Mouse (Mus musculus) lung, embryonic 16.5 days (tissue): ENCODE data around the gene Slc35c2. TPM values are rescaled to one million over a fixed set of nuclear protein-coding genes. Genes with fewer than 3 reads are reported as not detected.

Source experiments
- ATAC-seq: fragments of 200-750 bp; cut with Nextera tagmentation; 2 replicates; pipeline ENCODE4 v1.8.0; 2017; ENCODE audit warnings: low read depth, mild to moderate bottlenecking, moderate library complexity
- H3K27ac ChIP-seq: fragments of 300-500 bp; sonication (generic); 2 replicates; pipeline ENCODE4 v1.5.1; 2014; ENCODE audit warnings: mild to moderate bottlenecking, control low read depth, low read length
- H3K27me3 ChIP-seq: fragments of 300-500 bp; sonication (generic); 2 replicates; pipeline ENCODE4 v1.6.1; 2014; ENCODE audit warnings: low read depth, low read length, mixed read lengths; ENCODE audit not compliant: control insufficient read depth, insufficient read depth
- H3K36me3 ChIP-seq: fragments of 300-500 bp; sonication (generic); 2 replicates; pipeline ENCODE4 v1.6.1; 2014; ENCODE audit warnings: low read length; ENCODE audit not compliant: control insufficient read depth, insufficient read depth
- H3K4me1 ChIP-seq: fragments of 300-500 bp; sonication (generic); replicated peaks from 2 replicates; pipeline ENCODE4 v1.6.1; 2014; ENCODE audit warnings: low read length, mixed read lengths; ENCODE audit not compliant: control insufficient read depth, insufficient read depth
- H3K4me2 ChIP-seq: fragments of 300-500 bp; sonication (generic); 2 replicates; pipeline ENCODE4 v1.6.1; 2014; ENCODE audit warnings: low read depth, low read length, control low read depth
- H3K4me3 ChIP-seq: fragments of 300-500 bp; sonication (generic); 2 replicates; pipeline ENCODE4 v1.5.1; 2014; ENCODE audit warnings: mild to moderate bottlenecking, low read length, control low read depth
- H3K9ac ChIP-seq: fragments of 300-500 bp; sonication (generic); 2 replicates; pipeline ENCODE4 v1.6.1; 2014; ENCODE audit warnings: low read length, control low read depth
- H3K9me3 ChIP-seq: fragments of 300-500 bp; sonication (generic); 2 replicates; pipeline ENCODE4 v1.6.1; 2016; ENCODE audit warnings: low read length; ENCODE audit not compliant: control insufficient read depth
- WGBS: fragments of 180-500 bp; shearing (Covaris S2); extraction: QIAGEN DNeasy Blood & Tissue Kit; methylation state at CpG from one replicate; pipeline ENCODE4 v1.1.7; 2014; 5-methylcytosine and 5-hydroxymethylcytosine counted together
- polyA plus RNA-seq: library from polyadenylated mRNA; unstranded; fragments of >200 nt; fragmentation: Nextera tagmentation; extraction: Ambion mirVana; gene quantifications from 2 replicates; pipeline ENCODE4 v1.2.1, GENCODE M21; 2015

Slc35c2 gene
- polyA plus RNA-seq = 47.9 and 48.0 TPM in 2 replicates

GRCm38 (mm10) chr2:165287202-165287984 lies at the start of gene Slc35c2:
Slc35c2 (minus strand) TSS chr2:165287869.
- Histone ChIP-seq H3K4me1 (peaks cover 21% of the 10 kb centered on the region), H3K4me3 (peak within 1 kb of the TSS; percentile 85), H3K9ac (peak within 1 kb of the TSS; percentile 87), H3K27me3 (no peaks in the 10 kb centered on the region), H3K36me3 (peaks cover 25% of the 10 kb centered on the region), H3K9me3 (no peaks in the 10 kb centered on the region), H3K27ac (peak within 1 kb of the TSS; percentile 86), H3K4me2 (peak within 1 kb of the TSS; percentile 97)
- peak; percentile 95 for ATAC-seq
- WGBS = under 1% methylated on average over 49 of the region's 49 CpGs

- Histone ChIP-seq H3K9me3 (no peaks in the 10 kb centered on the region), H3K36me3 (no peaks in the 10 kb centered on the region), H3K27ac (no peak overlapping the region), H3K4me3 (no peak overlapping the region), H3K4me1 (no peaks in the 10 kb centered on the region), H3K4me2 (no peak overlapping the region), H3K9ac (no peak overlapping the region), H3K27me3 (no peaks in the 10 kb centered on the region)
- WGBS = 37% methylated on average over 3 of the region's 3 CpGs
- no peak for ATAC-seq
Observed at GRCm38 (mm10) chr2:165337191-165337590, 49.5 kb upstream of the Slc35c2 start.

GRCm38 (mm10) chr2:165332610-165333210 lies 45.0 kb upstream of the Slc35c2 start:
- no peak overlapping the region for H3K27ac ChIP-seq
- no peak overlapping the region for H3K9ac ChIP-seq
- ATAC-seq = no peak
- H3K4me2 ChIP-seq = no peak overlapping the region
- H3K4me1 ChIP-seq = no peaks in the 10 kb centered on the region
- 56% methylated on average over 14 of the region's 14 CpGs for WGBS
- H3K27me3 ChIP-seq = no peaks in the 10 kb centered on the region
- no peak overlapping the region for H3K4me3 ChIP-seq
- H3K9me3 ChIP-seq = no peaks in the 10 kb centered on the region
- H3K36me3 ChIP-seq = no peaks in the 10 kb centered on the region

- H3K27ac ChIP-seq = no peak overlapping the region
- 12% methylated on average over 3 of the region's 3 CpGs for WGBS
- no peak overlapping the region for H3K4me2 ChIP-seq
- H3K4me1 ChIP-seq = peaks cover 19% of the 10 kb centered on the region
- no peaks in the 10 kb centered on the region for H3K9me3 ChIP-seq
- ATAC-seq = no peak
- no peaks in the 10 kb centered on the region for H3K27me3 ChIP-seq
- H3K36me3 ChIP-seq = no peaks in the 10 kb centered on the region
- H3K9ac ChIP-seq = no peak overlapping the region
- H3K4me3 ChIP-seq = no peak overlapping the region
Observed at GRCm38 (mm10) chr2:165329703-165330102, 42.0 kb upstream of the Slc35c2 start.

GRCm38 (mm10) chr2:165328746-165329145 lies 41.1 kb upstream of the Slc35c2 start:
- no peak for ATAC-seq

GRCm38 (mm10) chr2:165327386-165327785 lies 39.7 kb upstream of the Slc35c2 start:
- H3K4me1 ChIP-seq = peaks cover 33% of the 10 kb centered on the region
- no peak overlapping the region for H3K27ac ChIP-seq
- H3K4me3 ChIP-seq = peak overlapping the region; percentile 92
- 45% methylated on average over 7 of the region's 7 CpGs for WGBS
- no peaks in the 10 kb centered on the region for H3K9me3 ChIP-seq
- H3K9ac ChIP-seq = peak overlapping the region; percentile 76
- H3K36me3 ChIP-seq = no peaks in the 10 kb centered on the region
- ATAC-seq = no peak
- no peaks in the 10 kb centered on the region for H3K27me3 ChIP-seq
- H3K4me2 ChIP-seq = peak overlapping the region; percentile 93

More at GRCm38 (mm10) chr2:165328746-165329145, 41.1 kb upstream of the Slc35c2 start:
- WGBS = 68% methylated on average over 5 of the region's 5 CpGs
- peaks cover 28% of the 10 kb centered on the region for H3K4me1 ChIP-seq
- H3K4me2 ChIP-seq = no peak overlapping the region
- H3K27ac ChIP-seq = no peak overlapping the region
- H3K36me3 ChIP-seq = no peaks in the 10 kb centered on the region
- H3K27me3 ChIP-seq = no peaks in the 10 kb centered on the region
- no peak overlapping the region for H3K9ac ChIP-seq
- no peaks in the 10 kb centered on the region for H3K9me3 ChIP-seq
- H3K4me3 ChIP-seq = no peak overlapping the region

- Histone ChIP-seq H3K36me3 (no peaks in the 10 kb centered on the region), H3K4me3 (peak within 1 kb of the TSS; percentile 92), H3K4me2 (peak within 1 kb of the TSS; percentile 93), H3K9me3 (no peaks in the 10 kb centered on the region), H3K27ac (peak within 1 kb of the TSS; percentile 68), H3K4me1 (peaks cover 40% of the 10 kb centered on the region), H3K27me3 (no peaks in the 10 kb centered on the region), H3K9ac (peak within 1 kb of the TSS; percentile 92)
- WGBS = under 1% methylated on average over 52 of the region's 55 CpGs
- ATAC-seq = peak; percentile 98
Observed at GRCm38 (mm10) chr2:165326304-165327190, 38.9 kb upstream of the Slc35c2 start, which contains the start of gene Elmo2. Elmo2 (minus strand) TSS chr2:165326479.

GRCm38 (mm10) chr2:165325521-165326303 lies 38.0 kb upstream of the Slc35c2 start:
- WGBS = under 1% methylated on average over 30 of the region's 30 CpGs
- H3K36me3 ChIP-seq = no peaks in the 10 kb centered on the region
- peak overlapping the region; percentile 92 for H3K9ac ChIP-seq
- peak overlapping the region; percentile 68 for H3K27ac ChIP-seq
- H3K4me2 ChIP-seq = peak overlapping the region; percentile 90
- peak; percentile 19 for ATAC-seq
- peak overlapping the region; percentile 92 for H3K4me3 ChIP-seq
- H3K27me3 ChIP-seq = no peaks in the 10 kb centered on the region
- peaks cover 49% of the 10 kb centered on the region for H3K4me1 ChIP-seq
- H3K9me3 ChIP-seq = no peaks in the 10 kb centered on the region
